8 mouse cellular contexts compared by ENCODE assay signal in the genomic region with DNA sequence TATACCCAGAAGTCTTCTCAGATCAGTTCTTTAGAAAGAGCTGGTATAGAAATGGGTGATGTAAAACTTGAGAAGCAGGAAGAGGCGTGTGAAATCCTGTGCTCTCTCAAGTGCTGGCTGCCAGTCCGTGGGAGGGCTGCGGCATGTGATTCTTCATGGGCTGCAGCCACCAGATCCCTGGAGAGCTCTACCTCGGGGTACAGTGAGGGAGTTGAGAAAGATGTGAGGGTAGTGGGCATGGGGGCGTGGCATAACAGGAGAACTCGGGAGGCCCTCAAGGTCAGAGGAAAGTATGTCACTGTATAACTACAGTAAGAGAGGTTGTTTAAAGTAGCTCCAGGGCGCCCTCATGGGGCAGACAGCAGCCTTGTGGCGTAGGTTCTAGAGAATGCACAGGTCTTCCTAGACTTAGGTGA. TPM values are rescaled to one million over a fixed set of nuclear protein-coding genes. Genes with fewer than 3 reads are reported as not detected.
A peak's percentile ranks its signal among the peaks of the same experiment; 100 is the strongest.
DNase-seq lines count a peak whose midpoint lies in the region; ATAC-seq and TF ChIP-seq lines count a peak whose summit lies in the region.

No protein-coding gene starts in this region.

- CTCF ChIA-PET in Patski (lab: Charles Lee) = interaction anchor here (0.9 to 4.3 kb wide), 15 partner anchors 9 to 98 kb away, joined by 3 to 22 read pairs (median 5); a partner anchor contains a TSS

- no peak overlapping the region for H3K27ac ChIP-seq in limb, embryonic 11.5 days (replicated peaks; ENCODE audit: low read depth, low read length)
- no peak overlapping the region for H3K27ac ChIP-seq in limb, embryonic 10.5 days
- no peak overlapping the region for H3K27ac ChIP-seq in embryonic facial prominence, embryonic 14.5 days (replicated peaks; ENCODE audit: low read depth, low read length)
- no peak overlapping the region for H3K27ac ChIP-seq in liver, embryonic 15.5 days (replicated peaks)

- ATAC-seq in limb, embryonic 11.5 days (ENCODE audit: insufficient number of reproducible peaks, low FRiP score, low TSS enrichment, low read depth) = no peak
- peak; percentile 66 for ATAC-seq in Patski
- peak; percentile 71 for ATAC-seq in embryonic facial prominence, embryonic 14.5 days (ENCODE audit: low read depth)
- no peak for ATAC-seq in liver, embryonic 15.5 days (ENCODE audit: insufficient read depth)
- no peak for ATAC-seq in erythroid progenitor cell, adult 5-6 weeks (replicated peaks; ENCODE audit: low FRiP score, poor library complexity, severe bottlenecking)

- H3K4me2 ChIP-seq in limb, embryonic 11.5 days (ENCODE audit: low read depth, severe bottlenecking) = no peak overlapping the region
- peak overlapping the region; percentile 27; the same call in 1 of the 2 replicates for H3K4me2 ChIP-seq in embryonic facial prominence, embryonic 14.5 days (ENCODE audit: low read depth, low read length)
- H3K4me2 ChIP-seq in liver, embryonic 15.5 days = peak overlapping the region; percentile 11; the same call in 1 of the 2 replicates

- peak; percentile 56 for DNase-seq in limb, embryonic 11.5 days (ENCODE audit: low spot score)
- no peak for DNase-seq in limb, embryonic 10.5 days (ENCODE audit: low spot score)
- no peak for DNase-seq in Patski (ENCODE audit: low read depth, low spot score)
- peak; percentile 58 for DNase-seq in embryonic facial prominence, embryonic 14.5 days (ENCODE audit: low spot score)
- DNase-seq in kidney, adult 9 months = peak; percentile 67
- DNase-seq in right cerebral cortex, postnatal 36 days (ENCODE audit: low spot score in 2 of 2) = peak; percentile 79 to 87

- H3K27me3 ChIP-seq in limb, embryonic 11.5 days (ENCODE audit: control insufficient read depth, insufficient read depth, low read length) = no peaks in the 10 kb centered on the region
- 0 out of 2 replicates have a peak, but pooled peaks cover 7% of the 10 kb centered on the region for H3K27me3 ChIP-seq in limb, embryonic 10.5 days (ENCODE audit: low read depth, poor library complexity, severe bottlenecking)
- no peaks in the 10 kb centered on the region for H3K27me3 ChIP-seq in Patski
- H3K27me3 ChIP-seq in embryonic facial prominence, embryonic 14.5 days (replicated peaks; ENCODE audit: control insufficient read depth, insufficient read depth, low read length) = no peaks in the 10 kb centered on the region
- peaks cover 7% of the 10 kb centered on the region; the same call in 1 of the 2 replicates for H3K27me3 ChIP-seq in liver, embryonic 15.5 days

- H3K36me3 ChIP-seq in limb, embryonic 11.5 days (ENCODE audit: control insufficient read depth, insufficient read depth, low read length) = no peaks in the 10 kb centered on the region
- H3K36me3 ChIP-seq in limb, embryonic 10.5 days = peaks cover 6% of the 10 kb centered on the region
- peaks cover 17% of the 10 kb centered on the region; the same call in 1 of the 2 replicates for H3K36me3 ChIP-seq in embryonic facial prominence, embryonic 14.5 days (ENCODE audit: control insufficient read depth, insufficient read depth, low read length)
- peaks cover 45% of the 10 kb centered on the region for H3K36me3 ChIP-seq in liver, embryonic 15.5 days (replicated peaks)

- POLR2A ChIA-PET in Patski (lab: Charles Lee) = interaction anchor here (0.6 to 1.2 kb wide), 3 partner anchors 11 to 302 kb away, joined by 3 to 4 read pairs (median 3); a partner anchor contains a TSS

- 37% methylated on average over 8 of the region's 8 CpGs for WGBS in limb, embryonic 11.5 days
- 36% methylated on average over 8 of the region's 8 CpGs for WGBS in limb, embryonic 10.5 days
- WGBS in embryonic facial prominence, embryonic 14.5 days = 22% methylated on average over 8 of the region's 8 CpGs
- 37% methylated on average over 8 of the region's 8 CpGs for WGBS in liver, embryonic 15.5 days (ENCODE audit: insufficient replicate concordance)

- TF ChIP-seq CTCF in Patski (IDR thresholded peaks at IDR 0.05) = no peak

- in situ Hi-C loops in Patski (cut with MboI; ENCODE audit: low pct_unique_long_range_greater_than_20kb) = loop anchor here (5.0 kb wide), 1 partner anchor 46 kb away; no protein-coding TSS in a partner anchor

- H3K9me3 ChIP-seq in limb, embryonic 11.5 days (ENCODE audit: control insufficient read depth, low read length) = no peaks in the 10 kb centered on the region
- H3K9me3 ChIP-seq in limb, embryonic 10.5 days (replicated peaks) = no peaks in the 10 kb centered on the region
- H3K9me3 ChIP-seq in embryonic facial prominence, embryonic 14.5 days (ENCODE audit: control insufficient read depth, low read length) = no peaks in the 10 kb centered on the region
- H3K9me3 ChIP-seq in liver, embryonic 15.5 days (replicated peaks) = no peaks in the 10 kb centered on the region

- H3K4me3 ChIP-seq in limb, embryonic 11.5 days (ENCODE audit: low read depth, low read length) = no peak overlapping the region
- H3K4me3 ChIP-seq in limb, embryonic 10.5 days = no peak overlapping the region
- H3K4me3 ChIP-seq in embryonic facial prominence, embryonic 14.5 days (ENCODE audit: low read depth, low read length) = no peak overlapping the region
- no peak overlapping the region for H3K4me3 ChIP-seq in liver, embryonic 15.5 days (replicated peaks)

- no peaks in the 10 kb centered on the region for H3K4me1 ChIP-seq in limb, embryonic 11.5 days (ENCODE audit: control insufficient read depth, insufficient read depth, low read length)
- H3K4me1 ChIP-seq in limb, embryonic 10.5 days = peaks cover 4% of the 10 kb centered on the region; the same call in 1 of the 2 replicates
- no peaks in the 10 kb centered on the region for H3K4me1 ChIP-seq in embryonic facial prominence, embryonic 14.5 days (ENCODE audit: control insufficient read depth, insufficient read depth, low read length)
- peaks cover 61% of the 10 kb centered on the region for H3K4me1 ChIP-seq in liver, embryonic 15.5 days (replicated peaks)

- no peak overlapping the region for H3K9ac ChIP-seq in limb, embryonic 11.5 days (ENCODE audit: low read length)
- 0 out of 2 replicates have a peak overlapping the region, but pooled peaks have one; percentile 17 for H3K9ac ChIP-seq in embryonic facial prominence, embryonic 14.5 days (ENCODE audit: low read depth, low read length)
- H3K9ac ChIP-seq in liver, embryonic 15.5 days = no peak overlapping the region

RNA-seq across cellular contexts. Expression of a gene that starts 10.4 kb away (rescaled TPM):
- polyA plus RNA-seq in limb, embryonic 11.5 days (2014; fragmentation: Nextera tagmentation; extraction: Ambion mirVana) = 0.14 and 0.15 TPM in 2 replicates
- polyA plus RNA-seq in limb, embryonic 10.5 days (2016; fragmentation: Nextera tagmentation; extraction: Ambion mirVana) = 0.10 and 0.18 TPM in 2 replicates
- 0.51 TPM for polyA plus RNA-seq in Patski (2021)
- polyA plus RNA-seq in embryonic facial prominence, embryonic 14.5 days (2014; fragmentation: Nextera tagmentation; extraction: Ambion mirVana) = 0.04 and 0.22 TPM in 2 replicates
- not detected in 2 replicates for polyA plus RNA-seq in liver, embryonic 15.5 days (2015; fragmentation: Nextera tagmentation; extraction: Ambion mirVana)
- not detected in 2 replicates for total RNA-seq in erythroid progenitor cell, adult 5-6 weeks (2015; ENCODE audit: low replicate concordance)
- total RNA-seq in erythroid progenitor cell, adult 5-6 weeks (2017; ENCODE audit: low replicate concordance) = not detected in 2 replicates

RNA-seq across cellular contexts. Expression of a gene that starts 20.2 kb away (rescaled TPM):
- polyA plus RNA-seq in limb, embryonic 11.5 days (2014; fragmentation: Nextera tagmentation; extraction: Ambion mirVana) = 1.3 and 1.9 TPM in 2 replicates
- 2.8 and 3.0 TPM in 2 replicates for polyA plus RNA-seq in limb, embryonic 10.5 days (2016; fragmentation: Nextera tagmentation; extraction: Ambion mirVana)
- 16.3 TPM for polyA plus RNA-seq in Patski (2021)
- polyA plus RNA-seq in embryonic facial prominence, embryonic 14.5 days (2014; fragmentation: Nextera tagmentation; extraction: Ambion mirVana) = 3.2 and 4.1 TPM in 2 replicates
- 10.4 and 12.1 TPM in 2 replicates for polyA plus RNA-seq in liver, embryonic 15.5 days (2015; fragmentation: Nextera tagmentation; extraction: Ambion mirVana)
- 8.4 and 11.5 TPM in 2 replicates for total RNA-seq in erythroid progenitor cell, adult 5-6 weeks (2015; ENCODE audit: low replicate concordance)
- total RNA-seq in erythroid progenitor cell, adult 5-6 weeks (2017; ENCODE audit: low replicate concordance) = 10.5 and 11.7 TPM in 2 replicates

RNA-seq across cellular contexts. Expression of a gene that starts 47.9 kb away (rescaled TPM):
- polyA plus RNA-seq in limb, embryonic 11.5 days (2014; fragmentation: Nextera tagmentation; extraction: Ambion mirVana) = 16.8 and 19.8 TPM in 2 replicates
- 24.4 and 26.3 TPM in 2 replicates for polyA plus RNA-seq in limb, embryonic 10.5 days (2016; fragmentation: Nextera tagmentation; extraction: Ambion mirVana)
- polyA plus RNA-seq in Patski (2021) = 26.6 TPM
- polyA plus RNA-seq in embryonic facial prominence, embryonic 14.5 days (2014; fragmentation: Nextera tagmentation; extraction: Ambion mirVana) = 7.4 and 11.0 TPM in 2 replicates
- 9.9 and 11.6 TPM in 2 replicates for polyA plus RNA-seq in liver, embryonic 15.5 days (2015; fragmentation: Nextera tagmentation; extraction: Ambion mirVana)
- total RNA-seq in erythroid progenitor cell, adult 5-6 weeks (2015; ENCODE audit: low replicate concordance) = 2.1 and 4.0 TPM in 2 replicates
- 3.4 and 9.1 TPM in 2 replicates for total RNA-seq in erythroid progenitor cell, adult 5-6 weeks (2017; ENCODE audit: low replicate concordance)

Comparison
In these comparisons a context has a peak if more than half of its experiments do, and no peak if none do; other contexts are left out.
1. DNase-seq: peak in limb, embryonic 11.5 days (single experiment), embryonic facial prominence, embryonic 14.5 days (single experiment), kidney, adult 9 months (single experiment) and right cerebral cortex, postnatal 36 days (2 of 2); none in limb, embryonic 10.5 days (single experiment) and Patski (single experiment).
2. ATAC-seq: peak in Patski (single experiment) and embryonic facial prominence, embryonic 14.5 days (single experiment); none in limb, embryonic 11.5 days (single experiment), liver, embryonic 15.5 days (single experiment) and erythroid progenitor cell, adult 5-6 weeks (single experiment).